Mouse (Mus musculus): ENCODE results near the gene Glrx. TPM values are rescaled to one million over a fixed set of nuclear protein-coding genes. Genes with fewer than 3 reads are reported as not detected.

Glrx gene
- polyA plus RNA-seq, 1 experiment from 2014 or later: 72.1 TPM

DNA sequence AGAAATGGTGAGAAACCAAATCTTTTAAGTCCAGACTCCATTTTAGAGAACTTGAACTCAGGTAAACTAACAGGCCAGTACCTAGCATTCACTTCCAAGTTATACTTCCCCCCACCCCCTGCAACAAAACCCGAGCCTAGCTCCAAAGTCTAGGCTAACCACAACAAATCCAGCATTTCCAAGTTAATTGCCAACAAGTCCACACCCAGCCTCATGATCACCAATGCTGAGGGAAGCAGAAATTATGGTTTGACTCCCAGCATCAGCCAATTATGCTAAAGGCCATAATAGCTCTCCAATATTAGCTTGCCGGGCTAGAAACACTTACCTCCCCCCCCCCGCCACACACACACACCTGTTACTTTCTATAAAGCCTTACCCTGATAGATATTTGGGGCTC is 40.1 kb downstream of the Glrx start:
- Histone ChIP-seq H3K4me2 (ENCODE audit: low read length) (no peak overlapping the region), H3K4me3 (replicated peaks; ENCODE audit: low read depth, low read length) (no peak overlapping the region), H3K27ac (no peak overlapping the region), H3K4me1 (replicated peaks; ENCODE audit: insufficient read depth, low read length) (no peaks in the 10 kb centered on the region), H3K9ac (ENCODE audit: low read depth, low read length) (no peak overlapping the region), H3K36me3 (ENCODE audit: insufficient read depth, low read length) (no peaks in the 10 kb centered on the region), H3K27me3 (ENCODE audit: insufficient read depth, low read length) (no peaks in the 10 kb centered on the region), H3K9me3 (replicated peaks; ENCODE audit: low read length) (no peaks in the 10 kb centered on the region)
- ATAC-seq (replicated peaks; ENCODE audit: low FRiP score, low read depth): no peak
- 87% methylated on average over 3 of the region's 3 CpGs for WGBS
- TF ChIP-seq CTCF (IDR thresholded peaks at IDR 0.05; ENCODE audit: low read depth): no peak
- DNase-seq (ENCODE audit: low spot score): no peak

GRCm38 (mm10) chr13:75880501-75880900 is 40.8 kb downstream of the Glrx start:
- Histone ChIP-seq H3K36me3 (ENCODE audit: insufficient read depth, low read length) (no peaks in the 10 kb centered on the region), H3K4me3 (replicated peaks; ENCODE audit: low read depth, low read length) (no peak overlapping the region), H3K9me3 (replicated peaks; ENCODE audit: low read length) (no peaks in the 10 kb centered on the region), H3K27me3 (ENCODE audit: insufficient read depth, low read length) (no peaks in the 10 kb centered on the region), H3K4me2 (ENCODE audit: low read length) (no peak overlapping the region), H3K9ac (ENCODE audit: low read depth, low read length) (no peak overlapping the region), H3K4me1 (replicated peaks; ENCODE audit: insufficient read depth, low read length) (no peaks in the 10 kb centered on the region), H3K27ac (no peak overlapping the region)
- TF ChIP-seq CTCF (IDR thresholded peaks at IDR 0.05; ENCODE audit: low read depth): no peak
- DNase-seq (ENCODE audit: low spot score) (no peak), ATAC-seq (replicated peaks; ENCODE audit: low FRiP score, low read depth) (no peak)
- 78% methylated on average over 2 of the region's 2 CpGs for WGBS

- Histone ChIP-seq H3K27me3 (ENCODE audit: insufficient read depth, low read length) (no peaks in the 10 kb centered on the region), H3K9me3 (replicated peaks; ENCODE audit: low read length) (no peaks in the 10 kb centered on the region), H3K4me1 (replicated peaks; ENCODE audit: insufficient read depth, low read length) (no peaks in the 10 kb centered on the region), H3K36me3 (ENCODE audit: insufficient read depth, low read length) (no peaks in the 10 kb centered on the region), H3K27ac (no peak overlapping the region), H3K9ac (ENCODE audit: low read depth, low read length) (no peak overlapping the region), H3K4me2 (ENCODE audit: low read length) (no peak overlapping the region), H3K4me3 (replicated peaks; ENCODE audit: low read depth, low read length) (no peak overlapping the region)
- ATAC-seq (replicated peaks; ENCODE audit: low FRiP score, low read depth): no peak
- WGBS: 55% methylated on average over 3 of the region's 3 CpGs
- no peak for DNase-seq (ENCODE audit: low spot score)
- TF ChIP-seq CTCF (IDR thresholded peaks at IDR 0.05; ENCODE audit: low read depth): no peak
Measured at GRCm38 (mm10) chr13:75883792-75884191, 44.1 kb downstream of the Glrx start.

- Histone ChIP-seq H3K36me3 (ENCODE audit: insufficient read depth, low read length) (0 out of 2 replicates have a peak, but pooled peaks cover 3% of the 10 kb centered on the region), H3K4me3 (replicated peaks; ENCODE audit: low read depth, low read length) (no peak overlapping the region)
- WGBS: 87% methylated on average over 4 of the region's 4 CpGs
Measured at GRCm38 (mm10) chr13:75891868-75892267, 52.2 kb downstream of the Glrx start.

GRCm38 (mm10) chr13:75892291-75892690 is 52.6 kb downstream of the Glrx start:
- Histone ChIP-seq H3K27me3 (ENCODE audit: insufficient read depth, low read length) (no peaks in the 10 kb centered on the region), H3K4me2 (ENCODE audit: low read length) (no peak overlapping the region), H3K9me3 (replicated peaks; ENCODE audit: low read length) (no peaks in the 10 kb centered on the region), H3K27ac (no peak overlapping the region), H3K9ac (ENCODE audit: low read depth, low read length) (no peak overlapping the region), H3K36me3 (ENCODE audit: insufficient read depth, low read length) (0 out of 2 replicates have a peak, but pooled peaks cover 3% of the 10 kb centered on the region), H3K4me1 (replicated peaks; ENCODE audit: insufficient read depth, low read length) (no peaks in the 10 kb centered on the region), H3K4me3 (replicated peaks; ENCODE audit: low read depth, low read length) (no peak overlapping the region)
- no peak for TF ChIP-seq CTCF (IDR thresholded peaks at IDR 0.05; ENCODE audit: low read depth)
- ATAC-seq (replicated peaks; ENCODE audit: low FRiP score, low read depth): no peak
- DNase-seq (ENCODE audit: low spot score): no peak
- 81% methylated on average over 3 of the region's 3 CpGs for WGBS

More at GRCm38 (mm10) chr13:75891868-75892267, 52.2 kb downstream of the Glrx start:
- no peak for TF ChIP-seq CTCF (IDR thresholded peaks at IDR 0.05; ENCODE audit: low read depth)
- H3K4me1 ChIP-seq (replicated peaks; ENCODE audit: insufficient read depth, low read length): no peaks in the 10 kb centered on the region
- H3K9ac ChIP-seq (ENCODE audit: low read depth, low read length): no peak overlapping the region
- no peak overlapping the region for H3K4me2 ChIP-seq (ENCODE audit: low read length)
- no peak for ATAC-seq (replicated peaks; ENCODE audit: low FRiP score, low read depth)
- H3K27me3 ChIP-seq (ENCODE audit: insufficient read depth, low read length): no peaks in the 10 kb centered on the region
- no peaks in the 10 kb centered on the region for H3K9me3 ChIP-seq (replicated peaks; ENCODE audit: low read length)
- no peak for DNase-seq (ENCODE audit: low spot score)
- no peak overlapping the region for H3K27ac ChIP-seq

- Histone ChIP-seq H3K9me3 (replicated peaks; ENCODE audit: low read length) (no peaks in the 10 kb centered on the region), H3K27me3 (ENCODE audit: insufficient read depth, low read length) (no peaks in the 10 kb centered on the region), H3K27ac (no peak overlapping the region), H3K4me3 (replicated peaks; ENCODE audit: low read depth, low read length) (no peak overlapping the region), H3K4me1 (replicated peaks; ENCODE audit: insufficient read depth, low read length) (no peaks in the 10 kb centered on the region), H3K36me3 (ENCODE audit: insufficient read depth, low read length) (0 out of 2 replicates have a peak, but pooled peaks cover 3% of the 10 kb centered on the region), H3K4me2 (ENCODE audit: low read length) (no peak overlapping the region), H3K9ac (ENCODE audit: low read depth, low read length) (no peak overlapping the region)
- ATAC-seq (replicated peaks; ENCODE audit: low FRiP score, low read depth) (no peak), DNase-seq (ENCODE audit: low spot score) (no peak)
- 54% methylated on average over 6 of the region's 6 CpGs for WGBS
- no peak for TF ChIP-seq CTCF (IDR thresholded peaks at IDR 0.05; ENCODE audit: low read depth)
Measured at GRCm38 (mm10) chr13:75892876-75893275, 53.2 kb downstream of the Glrx start.

Other genes with a start within 250 kb of the Glrx start
- gene Ell2, start 133.1 kb upstream of the Glrx start, polyA plus RNA-seq (2015; fragmentation: Nextera tagmentation; extraction: Ambion mirVana): 5.3 and 5.8 TPM in 2 replicates
- 27.6 and 27.7 TPM in 2 replicates for gene Rhobtb3, start 104.1 kb downstream of the Glrx start, polyA plus RNA-seq (2015; fragmentation: Nextera tagmentation; extraction: Ambion mirVana)
- gene Spata9, start 127.3 kb downstream of the Glrx start, polyA plus RNA-seq (2015; fragmentation: Nextera tagmentation; extraction: Ambion mirVana): 0.70 and 0.92 TPM in 2 replicates
- gene Rfesd, start 178.9 kb downstream of the Glrx start, polyA plus RNA-seq (2015; fragmentation: Nextera tagmentation; extraction: Ambion mirVana): 24.6 and 24.8 TPM in 2 replicates
- gene Gpr150, start 217.1 kb downstream of the Glrx start, polyA plus RNA-seq (2015; fragmentation: Nextera tagmentation; extraction: Ambion mirVana): 0.31 and 0.50 TPM in 2 replicates